Mouse (Mus musculus): ENCODE measurements around the gene Sf3a1. TPM values are rescaled to one million over a fixed set of nuclear protein-coding genes. Genes with fewer than 3 reads are reported as not detected.

Sf3a1 gene
- polyA plus RNA-seq, 1 experiment from 2014 or later, result 101 TPM

GRCm38 (mm10) chr11:4201981-4202700 lies 42.0 kb downstream of the Sf3a1 start:
- no peak for DNase-seq (ENCODE audit: low spot score)
- peaks cover 13% of the 10 kb centered on the region for H3K36me3 ChIP-seq
- H3K4me3 ChIP-seq, result no peak overlapping the region
- H3K4me1 ChIP-seq, result no peaks in the 10 kb centered on the region
- H3K9me3 ChIP-seq (replicated peaks), result no peaks in the 10 kb centered on the region
- H3K27ac ChIP-seq, result no peak overlapping the region
- no peaks in the 10 kb centered on the region for H3K27me3 ChIP-seq (ENCODE audit: low read depth, poor library complexity, severe bottlenecking)
- 78% methylated on average over 11 of the region's 11 CpGs for WGBS

- H3K4me1 ChIP-seq, result no peaks in the 10 kb centered on the region
- no peaks in the 10 kb centered on the region for H3K27me3 ChIP-seq (ENCODE audit: low read depth, poor library complexity, severe bottlenecking)
- H3K4me3 ChIP-seq, result no peak overlapping the region
- H3K9me3 ChIP-seq (replicated peaks), result no peaks in the 10 kb centered on the region
- DNase-seq (ENCODE audit: low spot score), result no peak
- H3K36me3 ChIP-seq, result peaks cover 23% of the 10 kb centered on the region
- no peak overlapping the region for H3K27ac ChIP-seq
- 88% methylated on average over 12 of the region's 12 CpGs for WGBS
Observed at GRCm38 (mm10) chr11:4202995-4203704, 43.0 kb downstream of the Sf3a1 start.

GRCm38 (mm10) chr11:4203705-4204074 lies 43.5 kb downstream of the Sf3a1 start:
- Histone ChIP-seq H3K4me3 (no peak overlapping the region), H3K36me3 (peaks cover 27% of the 10 kb centered on the region), H3K4me1 (no peaks in the 10 kb centered on the region), H3K9me3 (replicated peaks) (no peaks in the 10 kb centered on the region), H3K27me3 (ENCODE audit: low read depth, poor library complexity, severe bottlenecking) (no peaks in the 10 kb centered on the region), H3K27ac (no peak overlapping the region)
- WGBS, result 68% methylated on average over 2 of the region's 2 CpGs
- no peak for DNase-seq (ENCODE audit: low spot score)

GRCm38 (mm10) chr11:4205097-4205655 lies 45.0 kb downstream of the Sf3a1 start:
- peaks cover 38% of the 10 kb centered on the region for H3K36me3 ChIP-seq
- H3K9me3 ChIP-seq (replicated peaks), result no peaks in the 10 kb centered on the region
- no peak overlapping the region for H3K4me3 ChIP-seq
- WGBS, result 87% methylated on average over 5 of the region's 5 CpGs
- H3K4me1 ChIP-seq, result no peaks in the 10 kb centered on the region
- H3K27ac ChIP-seq, result no peak overlapping the region
- DNase-seq (ENCODE audit: low spot score), result no peak
- no peaks in the 10 kb centered on the region for H3K27me3 ChIP-seq (ENCODE audit: low read depth, poor library complexity, severe bottlenecking)

GRCm38 (mm10) chr11:4205951-4206350 lies 45.8 kb downstream of the Sf3a1 start:
- H3K27me3 ChIP-seq (ENCODE audit: low read depth, poor library complexity, severe bottlenecking), result no peaks in the 10 kb centered on the region
- no peak overlapping the region for H3K27ac ChIP-seq
- 89% methylated on average over 7 of the region's 7 CpGs for WGBS
- H3K4me3 ChIP-seq, result no peak overlapping the region
- no peaks in the 10 kb centered on the region for H3K9me3 ChIP-seq (replicated peaks)
- H3K36me3 ChIP-seq, result peaks cover 44% of the 10 kb centered on the region
- no peak for DNase-seq (ENCODE audit: low spot score)
- no peaks in the 10 kb centered on the region for H3K4me1 ChIP-seq

GRCm38 (mm10) chr11:4206563-4206962 lies 46.4 kb downstream of the Sf3a1 start:
- H3K4me3 ChIP-seq, result no peak overlapping the region
- H3K4me1 ChIP-seq, result no peaks in the 10 kb centered on the region
- no peaks in the 10 kb centered on the region for H3K9me3 ChIP-seq (replicated peaks)
- no peaks in the 10 kb centered on the region for H3K27me3 ChIP-seq (ENCODE audit: low read depth, poor library complexity, severe bottlenecking)
- WGBS, result 80% methylated on average over 6 of the region's 6 CpGs
- H3K36me3 ChIP-seq, result peaks cover 48% of the 10 kb centered on the region
- no peak for DNase-seq (ENCODE audit: low spot score)
- H3K27ac ChIP-seq, result no peak overlapping the region

- no peak overlapping the region for H3K27ac ChIP-seq
- DNase-seq (ENCODE audit: low spot score), result no peak
Observed at GRCm38 (mm10) chr11:4207655-4208054, 47.5 kb downstream of the Sf3a1 start.

GRCm38 (mm10) chr11:4209556-4209955 lies 49.4 kb downstream of the Sf3a1 start:
- peaks cover 76% of the 10 kb centered on the region for H3K36me3 ChIP-seq
- H3K27me3 ChIP-seq (ENCODE audit: low read depth, poor library complexity, severe bottlenecking), result no peaks in the 10 kb centered on the region
- no peaks in the 10 kb centered on the region for H3K9me3 ChIP-seq (replicated peaks)
- H3K4me3 ChIP-seq, result no peak overlapping the region
- 80% methylated on average over 5 of the region's 5 CpGs for WGBS
- no peaks in the 10 kb centered on the region for H3K4me1 ChIP-seq
- H3K27ac ChIP-seq, result no peak overlapping the region
- no peak for DNase-seq (ENCODE audit: low spot score)

More at GRCm38 (mm10) chr11:4207655-4208054, 47.5 kb downstream of the Sf3a1 start:
- Histone ChIP-seq H3K4me3 (no peak overlapping the region), H3K9me3 (replicated peaks) (no peaks in the 10 kb centered on the region), H3K36me3 (peaks cover 57% of the 10 kb centered on the region), H3K27me3 (ENCODE audit: low read depth, poor library complexity, severe bottlenecking) (no peaks in the 10 kb centered on the region), H3K4me1 (no peaks in the 10 kb centered on the region)
- 94% methylated on average over 9 of the region's 9 CpGs for WGBS

GRCm38 (mm10) chr11:4210786-4211185 lies 50.6 kb downstream of the Sf3a1 start:
- Histone ChIP-seq H3K4me3 (no peak overlapping the region), H3K4me1 (no peaks in the 10 kb centered on the region), H3K27me3 (ENCODE audit: low read depth, poor library complexity, severe bottlenecking) (no peaks in the 10 kb centered on the region), H3K9me3 (replicated peaks) (no peaks in the 10 kb centered on the region), H3K36me3 (peaks cover 85% of the 10 kb centered on the region), H3K27ac (no peak overlapping the region)
- 65% methylated on average over 1 of the region's 1 CpGs for whole genome bisulfite sequencing
- DNase-seq (ENCODE audit: low spot score), result no peak

GRCm38 (mm10) chr11:4213107-4213506 lies 53.0 kb downstream of the Sf3a1 start:
- DNase-seq (ENCODE audit: low spot score), result no peak
- Histone ChIP-seq H3K4me1 (peaks cover 5% of the 10 kb centered on the region), H3K4me3 (no peak overlapping the region), H3K36me3 (peaks cover 67% of the 10 kb centered on the region), H3K27me3 (ENCODE audit: low read depth, poor library complexity, severe bottlenecking) (peaks cover 8% of the 10 kb centered on the region), H3K27ac (no peak overlapping the region), H3K9me3 (replicated peaks) (no peaks in the 10 kb centered on the region)
- WGBS, result 96% methylated on average over 10 of the region's 10 CpGs

- no peak for DNase-seq (ENCODE audit: low spot score)
- 94% methylated on average over 14 of the region's 14 CpGs for WGBS
Observed at GRCm38 (mm10) chr11:4214572-4214971, 54.4 kb downstream of the Sf3a1 start.

GRCm38 (mm10) chr11:4215061-4215460 lies 54.9 kb downstream of the Sf3a1 start:
- no peak for DNase-seq (ENCODE audit: low spot score)
- 78% methylated on average over 10 of the region's 10 CpGs for WGBS
- H3K9me3 ChIP-seq (replicated peaks), result no peaks in the 10 kb centered on the region
- no peak overlapping the region for H3K27ac ChIP-seq
- H3K4me1 ChIP-seq, result peaks cover 16% of the 10 kb centered on the region
- no peak overlapping the region for H3K4me3 ChIP-seq
- peaks cover 53% of the 10 kb centered on the region for H3K36me3 ChIP-seq
- H3K27me3 ChIP-seq (ENCODE audit: low read depth, poor library complexity, severe bottlenecking), result peaks cover 27% of the 10 kb centered on the region

More at GRCm38 (mm10) chr11:4214572-4214971, 54.4 kb downstream of the Sf3a1 start:
- Histone ChIP-seq H3K9me3 (replicated peaks) (no peaks in the 10 kb centered on the region), H3K36me3 (peaks cover 58% of the 10 kb centered on the region), H3K4me1 (peaks cover 16% of the 10 kb centered on the region), H3K27ac (no peak overlapping the region), H3K27me3 (ENCODE audit: low read depth, poor library complexity, severe bottlenecking) (peaks cover 22% of the 10 kb centered on the region), H3K4me3 (no peak overlapping the region)

All from limb, embryonic 10.5 days (tissue).